Mouse (Mus musculus) spleen, adult 2 months (tissue): ENCODE measurements around the gene Bcap31.

Experiments
- CTCF ChIP-seq: fragments of 200-500 bp; IDR thresholded peaks from 2 replicates; pipeline ENCODE4 v1.5.1; 2011; ENCODE audit warnings: mild to moderate bottlenecking, inconsistent platforms; ENCODE audit not compliant: insufficient read depth, insufficient read length, insufficient replicate concordance; ENCODE audit errors: extremely low read depth
- POLR2A ChIP-seq: fragments of 200-500 bp; IDR thresholded peaks from 2 replicates; pipeline ENCODE4 v1.6.1; 2011; ENCODE audit warnings: low read depth, low read length, inconsistent platforms

DNA sequence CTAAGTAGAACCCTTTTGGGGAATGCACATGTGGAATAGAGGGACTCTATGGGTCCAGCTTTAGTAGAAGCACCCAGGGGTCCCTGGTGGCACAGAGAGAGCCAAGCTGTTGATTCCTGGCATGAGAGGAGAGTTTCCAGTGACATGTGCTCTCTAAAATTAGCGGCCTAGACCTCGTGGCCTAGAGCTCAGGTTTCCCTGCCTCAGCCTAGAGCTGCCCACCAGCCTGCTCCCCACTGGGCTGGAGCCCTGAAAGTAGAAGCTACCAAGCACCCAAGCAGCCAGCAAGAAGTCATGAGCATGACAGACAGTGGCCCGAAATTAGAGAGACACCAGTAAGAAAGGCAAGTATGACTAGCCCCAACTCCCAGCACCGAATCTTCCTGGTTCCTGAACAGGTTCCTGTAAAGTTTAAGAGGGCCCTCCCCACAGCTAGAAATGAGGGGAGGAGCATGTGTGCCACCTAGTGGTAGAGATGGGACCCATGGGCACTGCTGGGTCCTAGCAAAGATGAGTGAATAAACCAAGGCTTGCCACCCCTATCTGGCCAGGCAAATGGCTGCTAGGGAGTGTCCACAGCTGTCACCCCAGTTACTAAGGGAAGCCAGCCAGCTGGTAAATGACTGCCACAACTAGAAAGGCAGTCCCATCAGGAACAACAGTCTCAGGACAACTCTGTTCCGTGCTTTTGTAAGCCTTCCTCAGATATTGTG lies 24.9 kb downstream of the Bcap31 start:
- TF ChIP-seq CTCF (peak; percentile 39; the same call in 1 of the 2 replicates), POLR2A (no peak)
